Mouse (Mus musculus): Measurements from ENCODE around the gene Syce1l. TPM values are rescaled to one million over a fixed set of nuclear protein-coding genes. Genes with fewer than 3 reads are reported as not detected.

The Syce1l gene
- not detected in 2 replicates for polyA plus RNA-seq (2015; fragmentation: Nextera tagmentation; extraction: Ambion mirVana)

DNA sequence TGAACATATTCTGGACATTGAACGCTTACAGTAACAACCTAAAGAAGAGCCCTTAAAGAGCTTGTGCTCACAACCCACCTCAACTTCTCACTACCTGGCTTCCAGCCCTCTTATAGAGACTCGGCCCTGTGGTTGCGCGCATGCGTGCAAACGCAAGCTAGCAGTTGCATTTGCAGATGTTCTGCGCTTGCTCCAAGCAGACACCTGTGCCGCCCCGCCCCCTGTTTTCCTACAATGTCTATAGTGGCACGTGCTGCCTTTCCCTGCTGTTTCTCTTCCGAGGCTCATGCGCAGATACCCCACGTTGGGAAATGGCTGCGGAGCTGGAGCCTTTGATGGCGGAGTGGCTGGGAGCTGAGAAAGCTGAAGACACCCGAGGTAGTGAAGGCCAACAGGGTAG is at the start of gene Syce1l:
Gene Syce1l (plus strand): TSS at position 288 of the 400 bp plus-strand sequence.
- Histone ChIP-seq H3K4me1 (replicated peaks) (no peaks in the 10 kb centered on the region), H3K27ac (no peak within 1 kb of the TSS), H3K4me3 (no peak within 1 kb of the TSS), H3K27me3 (no peaks in the 10 kb centered on the region), H3K9ac (no peak within 1 kb of the TSS), H3K36me3 (peaks cover 60% of the 10 kb centered on the region), H3K4me2 (no peak within 1 kb of the TSS), H3K9me3 (no peaks in the 10 kb centered on the region)
- ATAC-seq (ENCODE audit: low FRiP score), result no peak
- 94% methylated on average over 16 of the region's 16 CpGs for WGBS

DNA sequence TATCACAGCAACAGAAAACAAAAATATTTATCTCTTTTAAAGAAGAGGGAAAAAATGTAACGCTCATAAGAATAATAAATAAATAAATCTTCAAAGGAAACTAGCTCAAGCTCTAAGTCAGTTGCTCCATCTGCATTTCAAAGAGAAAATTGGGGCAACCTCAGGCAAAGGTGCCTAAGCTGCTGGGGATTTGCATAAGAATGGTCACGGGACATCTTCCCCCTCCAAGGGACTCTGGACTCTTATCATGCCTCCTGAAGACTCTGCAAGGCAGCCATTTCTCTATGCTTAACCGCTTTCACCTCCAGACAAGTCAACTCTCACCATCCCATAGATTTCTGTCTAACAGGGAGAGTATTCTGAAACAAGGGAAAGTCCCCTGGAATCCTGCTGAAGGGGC is 44.6 kb upstream of the Syce1l start:
- no peak for ATAC-seq (ENCODE audit: low FRiP score)
- Histone ChIP-seq H3K4me1 (replicated peaks) (no peaks in the 10 kb centered on the region), H3K27ac (no peak overlapping the region), H3K4me2 (no peak overlapping the region), H3K4me3 (no peak overlapping the region), H3K9me3 (no peaks in the 10 kb centered on the region), H3K36me3 (no peaks in the 10 kb centered on the region), H3K9ac (no peak overlapping the region), H3K27me3 (no peaks in the 10 kb centered on the region)
- WGBS, result 50% methylated on average over 3 of the region's 3 CpGs

DNA sequence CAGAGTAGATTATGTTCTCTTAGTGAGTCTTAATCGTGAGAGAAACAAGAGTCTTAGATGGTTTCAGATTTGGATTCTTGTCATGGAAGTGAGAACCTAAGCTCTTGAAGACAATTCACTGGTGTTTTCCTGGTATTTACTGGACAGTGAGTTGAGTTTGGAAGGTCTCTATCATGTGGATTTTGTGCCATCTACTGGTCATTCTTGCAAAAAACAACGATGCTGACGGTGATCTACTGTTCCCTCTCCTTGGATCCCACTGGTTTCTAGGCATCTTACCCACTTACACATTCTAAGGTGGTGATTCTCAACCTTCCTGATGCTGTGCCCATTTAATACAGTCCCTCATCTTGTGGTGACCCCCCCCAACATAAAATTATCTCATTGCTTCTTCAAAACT is 10.4 kb upstream of the Syce1l start:
- Histone ChIP-seq H3K27ac (no peak overlapping the region), H3K4me2 (no peak overlapping the region), H3K4me1 (replicated peaks) (peaks cover 23% of the 10 kb centered on the region), H3K9ac (no peak overlapping the region), H3K36me3 (peaks cover under 1% of the 10 kb centered on the region), H3K9me3 (no peaks in the 10 kb centered on the region), H3K4me3 (no peak overlapping the region), H3K27me3 (no peaks in the 10 kb centered on the region)
- 9% methylated on average over 3 of the region's 3 CpGs for WGBS
- no peak for ATAC-seq (ENCODE audit: low FRiP score)

DNA sequence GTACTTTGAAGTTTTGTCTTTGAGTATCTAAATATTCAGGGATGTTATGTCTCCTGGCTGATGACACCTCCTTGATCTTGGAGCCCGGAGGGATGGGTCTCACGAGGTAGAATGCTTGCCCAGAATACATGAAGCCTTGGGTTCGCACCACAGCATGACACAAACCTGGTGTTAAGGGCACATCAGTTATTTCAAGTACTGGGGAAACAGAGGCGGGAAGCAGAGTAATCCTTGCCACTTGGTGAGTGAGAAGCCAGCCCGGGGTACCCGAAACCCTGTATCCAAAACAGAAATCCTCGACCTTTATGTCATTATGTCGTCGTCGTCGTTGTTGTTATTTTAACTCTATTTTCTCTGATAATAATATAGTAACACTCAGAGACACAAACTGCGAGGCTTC is 8.9 kb upstream of the Syce1l start:
- peak overlapping the region; percentile 95 for H3K27ac ChIP-seq
- peak overlapping the region; percentile 71 for H3K4me2 ChIP-seq
- peaks cover 26% of the 10 kb centered on the region for H3K4me1 ChIP-seq (replicated peaks)
- H3K27me3 ChIP-seq, result no peaks in the 10 kb centered on the region
- H3K36me3 ChIP-seq, result peaks cover 16% of the 10 kb centered on the region
- no peak for ATAC-seq (ENCODE audit: low FRiP score)
- 23% methylated on average over 12 of the region's 12 CpGs for WGBS
- peak overlapping the region; percentile 72 for H3K4me3 ChIP-seq
- H3K9me3 ChIP-seq, result no peaks in the 10 kb centered on the region
- peak overlapping the region; percentile 85 for H3K9ac ChIP-seq

DNA sequence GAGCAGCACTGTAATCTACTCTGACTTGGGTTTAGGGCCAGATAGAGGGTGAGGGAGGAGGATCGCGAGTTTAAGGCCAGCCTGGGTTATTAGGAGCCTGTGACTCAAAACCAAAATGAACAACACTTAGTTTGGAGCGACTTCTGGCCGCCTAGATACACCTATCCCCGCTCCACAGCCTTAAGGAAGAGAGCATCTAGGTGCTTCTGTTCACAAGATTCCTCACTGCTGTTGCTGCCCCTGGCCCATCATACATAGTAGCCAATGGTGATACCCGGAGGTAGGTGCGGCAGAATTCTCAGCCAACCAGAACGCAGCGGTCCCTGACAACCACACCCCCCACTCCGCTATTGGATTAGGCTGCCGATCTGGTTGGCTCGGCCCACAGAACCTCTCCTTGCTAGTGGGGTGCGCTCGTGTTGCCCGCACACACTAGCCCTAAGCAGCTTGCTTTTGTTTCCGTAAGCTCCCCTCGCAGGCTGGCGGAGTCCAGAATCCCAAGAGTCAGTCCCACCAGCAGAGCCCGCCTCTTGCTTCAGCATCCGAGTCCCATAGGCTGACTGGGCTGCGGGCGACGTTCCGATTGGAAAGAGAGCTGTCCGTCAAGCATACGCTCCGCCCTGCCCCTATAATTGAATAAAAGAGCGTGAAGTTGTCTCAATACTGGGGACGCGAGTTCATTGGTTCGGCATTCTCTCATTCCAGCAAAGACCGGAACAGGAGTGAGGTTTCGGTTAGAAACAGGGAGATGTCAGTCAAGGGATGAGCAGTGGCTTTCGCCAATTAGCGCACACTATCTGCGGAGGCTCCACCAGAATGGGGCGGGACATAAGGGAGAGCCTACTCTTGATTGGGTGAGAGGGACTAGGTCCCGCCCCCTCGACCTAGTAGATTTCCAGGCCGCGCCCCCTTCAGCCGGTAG is 8.1 kb upstream of the Syce1l start, which contains the start of gene Mon1b:
Gene Mon1b (plus strand): TSS at position 918 of the 922 bp plus-strand sequence.
- peak within 1 kb of the TSS; percentile 72 for H3K4me3 ChIP-seq
- H3K36me3 ChIP-seq, result peaks cover 23% of the 10 kb centered on the region
- H3K9ac ChIP-seq, result peak within 1 kb of the TSS; percentile 85
- H3K27ac ChIP-seq, result peak within 1 kb of the TSS; percentile 95
- under 1% methylated on average over 42 of the region's 42 CpGs for WGBS
- no peaks in the 10 kb centered on the region for H3K9me3 ChIP-seq
- peaks cover 26% of the 10 kb centered on the region for H3K4me1 ChIP-seq (replicated peaks)
- peak; percentile 99 for ATAC-seq (ENCODE audit: low FRiP score)
- H3K4me2 ChIP-seq, result peak within 1 kb of the TSS; percentile 100
- no peaks in the 10 kb centered on the region for H3K27me3 ChIP-seq

DNA sequence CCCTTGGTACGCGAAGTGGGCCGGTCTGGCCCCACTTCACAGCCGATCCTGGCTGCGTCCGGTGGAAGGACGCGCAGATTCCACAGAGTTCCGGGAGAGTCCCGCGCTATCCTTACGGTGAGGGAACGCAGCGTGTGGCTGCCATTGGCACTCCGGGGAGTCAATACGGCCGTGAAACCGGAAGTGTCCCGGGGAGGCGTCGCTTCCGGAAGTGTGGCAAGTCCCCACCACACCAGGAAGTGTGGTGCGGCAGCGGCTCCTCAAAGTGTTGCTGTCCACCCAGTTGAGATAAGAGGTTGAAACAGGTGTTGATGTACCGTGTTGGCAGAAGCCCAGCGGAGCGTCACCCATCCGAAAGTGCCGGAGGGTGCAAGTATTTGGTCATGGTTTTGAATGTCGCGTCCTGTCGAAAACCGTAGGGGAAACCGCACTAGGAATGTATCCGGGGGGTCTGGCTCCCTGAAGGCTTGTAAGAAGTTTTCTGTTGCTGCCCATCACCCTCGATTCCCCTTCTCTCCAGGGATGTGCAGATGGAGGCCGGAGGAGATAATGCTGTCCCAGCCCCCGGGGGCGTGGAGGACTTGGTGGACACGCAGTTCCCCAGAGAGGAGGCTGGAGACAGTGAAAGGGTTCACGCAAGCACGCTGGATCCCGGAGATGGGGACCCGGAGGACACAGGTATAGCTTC is 7.3 kb upstream of the Syce1l start:
- Histone ChIP-seq H3K27me3 (no peaks in the 10 kb centered on the region), H3K9me3 (no peaks in the 10 kb centered on the region), H3K4me2 (peak overlapping the region; percentile 100), H3K36me3 (peaks cover 32% of the 10 kb centered on the region), H3K9ac (peak overlapping the region; percentile 85), H3K4me3 (peak overlapping the region; percentile 72), H3K27ac (peak overlapping the region; percentile 95), H3K4me1 (replicated peaks) (peaks cover 26% of the 10 kb centered on the region)
- WGBS, result 2% methylated on average over 44 of the region's 44 CpGs
- peak; percentile 80 for ATAC-seq (ENCODE audit: low FRiP score)

DNA sequence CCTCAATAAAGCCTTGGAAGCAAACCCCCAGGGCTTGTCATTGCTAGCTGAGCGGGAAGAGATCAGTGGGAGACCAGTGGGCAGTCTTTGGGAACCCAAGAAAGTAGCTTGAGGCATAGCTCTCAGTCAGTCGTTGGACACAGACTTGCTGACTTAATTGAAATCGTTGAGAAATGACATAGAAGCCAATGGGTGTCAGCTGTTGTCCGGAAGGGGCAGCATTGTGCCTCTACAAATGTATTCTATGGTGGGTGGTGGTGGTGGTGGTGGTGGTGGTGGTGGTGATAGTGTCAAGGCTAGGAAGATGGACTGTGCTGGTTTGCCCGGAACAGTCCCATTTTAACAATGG is 6.8 kb upstream of the Syce1l start:
- ATAC-seq (ENCODE audit: low FRiP score), result no peak
- Histone ChIP-seq H3K27me3 (no peaks in the 10 kb centered on the region), H3K27ac (peak overlapping the region; percentile 95; the same call in 1 of the 2 replicates), H3K36me3 (peaks cover 37% of the 10 kb centered on the region), H3K4me1 (replicated peaks) (peaks cover 26% of the 10 kb centered on the region), H3K4me3 (peak overlapping the region; percentile 72), H3K9ac (peak overlapping the region; percentile 85), H3K4me2 (peak overlapping the region; percentile 100), H3K9me3 (no peaks in the 10 kb centered on the region)
- WGBS, result 37% methylated on average over 5 of the region's 5 CpGs

DNA sequence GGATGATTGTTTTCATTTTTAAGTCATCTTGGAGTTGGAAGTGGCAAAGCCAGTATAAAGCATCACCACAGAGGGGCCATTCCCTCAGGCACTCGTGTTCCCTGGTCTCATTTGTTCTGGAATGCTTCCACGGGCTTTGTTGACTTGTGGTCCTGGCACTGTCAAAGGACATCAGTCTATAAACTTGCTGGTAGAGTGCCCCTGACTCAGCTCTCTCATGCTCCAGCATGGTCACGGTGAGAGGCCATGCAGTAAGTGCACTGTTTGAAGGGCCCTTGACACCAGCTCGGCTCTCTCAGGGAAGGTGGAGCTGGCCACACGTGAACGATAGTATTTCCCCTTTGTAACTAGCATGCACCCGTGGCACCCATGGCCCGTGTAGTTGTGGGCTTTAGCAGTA is 2.7 kb upstream of the Syce1l start:
- ATAC-seq (ENCODE audit: low FRiP score), result no peak
- Histone ChIP-seq H3K36me3 (peaks cover 63% of the 10 kb centered on the region), H3K4me2 (no peak overlapping the region), H3K9ac (no peak overlapping the region), H3K4me1 (replicated peaks) (peaks cover 20% of the 10 kb centered on the region), H3K27me3 (no peaks in the 10 kb centered on the region), H3K9me3 (no peaks in the 10 kb centered on the region), H3K4me3 (no peak overlapping the region), H3K27ac (no peak overlapping the region)
- WGBS, result 93% methylated on average over 8 of the region's 8 CpGs

DNA sequence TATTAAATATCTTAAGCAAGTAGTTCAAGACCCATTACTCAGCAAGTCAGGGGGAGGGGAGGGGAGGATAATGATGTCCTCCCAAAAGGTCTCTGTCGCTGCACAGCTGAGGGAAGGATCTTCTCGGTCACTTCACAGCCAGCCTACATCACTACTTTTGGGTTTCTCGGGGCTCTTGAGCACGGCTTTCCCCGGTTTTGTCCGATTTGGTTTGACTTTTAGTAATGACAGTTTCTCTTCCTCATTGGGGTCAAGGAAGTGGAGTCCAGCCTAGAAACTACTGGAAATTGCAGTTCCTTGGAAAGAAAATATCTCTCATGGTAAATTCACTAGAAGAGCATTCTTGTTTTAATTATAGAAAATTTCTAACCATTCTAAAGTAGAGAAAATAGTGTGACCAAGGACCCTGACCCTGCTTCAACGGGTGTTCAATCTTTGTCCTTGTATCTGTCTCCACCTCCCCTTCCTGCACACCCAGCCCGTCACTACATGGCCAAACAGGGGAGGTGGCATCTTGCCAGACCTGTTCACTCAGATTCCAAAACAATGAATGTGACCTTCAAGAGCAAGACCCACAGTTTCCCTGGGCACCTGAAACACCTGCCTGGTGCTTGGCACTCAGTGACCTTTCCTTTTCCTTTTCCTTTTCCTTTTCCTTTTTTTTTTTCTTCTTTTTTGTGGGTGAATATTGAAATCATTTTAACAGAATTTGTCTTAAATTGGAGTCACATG is 632 bp downstream of the Syce1l start:
- H3K27ac ChIP-seq, result no peak overlapping the region
- H3K36me3 ChIP-seq, result peaks cover 53% of the 10 kb centered on the region
- H3K4me2 ChIP-seq, result no peak overlapping the region
- H3K9me3 ChIP-seq, result no peaks in the 10 kb centered on the region
- no peaks in the 10 kb centered on the region for H3K4me1 ChIP-seq (replicated peaks)
- H3K4me3 ChIP-seq, result no peak overlapping the region
- no peak for ATAC-seq (ENCODE audit: low FRiP score)
- 91% methylated on average over 8 of the region's 8 CpGs for WGBS
- H3K9ac ChIP-seq, result no peak overlapping the region
- no peaks in the 10 kb centered on the region for H3K27me3 ChIP-seq

DNA sequence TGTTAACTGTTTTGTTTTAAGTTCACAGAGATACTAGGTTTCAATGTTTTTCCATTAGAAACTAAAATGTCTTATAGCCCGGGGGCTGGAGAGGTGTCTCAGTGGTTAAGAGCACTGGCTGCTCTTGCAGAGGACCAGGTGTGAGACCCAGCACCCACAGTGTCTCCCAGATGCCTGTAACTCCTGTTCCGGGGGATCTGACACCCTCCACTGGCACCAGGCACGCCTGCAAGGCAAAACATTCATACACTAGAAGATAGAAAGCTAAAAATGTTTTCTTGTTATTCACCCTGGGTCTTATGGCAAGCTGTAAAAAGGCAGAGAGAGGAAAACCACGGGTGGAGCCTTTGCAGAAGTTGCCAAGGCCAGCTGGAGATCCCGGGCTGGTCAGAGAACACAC is 2.2 kb downstream of the Syce1l start:
- Histone ChIP-seq H3K27ac (no peak overlapping the region), H3K9ac (no peak overlapping the region), H3K4me2 (no peak overlapping the region), H3K4me1 (replicated peaks) (no peaks in the 10 kb centered on the region), H3K9me3 (no peaks in the 10 kb centered on the region), H3K36me3 (peaks cover 37% of the 10 kb centered on the region), H3K4me3 (no peak overlapping the region), H3K27me3 (no peaks in the 10 kb centered on the region)
- ATAC-seq (ENCODE audit: low FRiP score), result no peak
- 86% methylated on average over 5 of the region's 5 CpGs for WGBS

DNA sequence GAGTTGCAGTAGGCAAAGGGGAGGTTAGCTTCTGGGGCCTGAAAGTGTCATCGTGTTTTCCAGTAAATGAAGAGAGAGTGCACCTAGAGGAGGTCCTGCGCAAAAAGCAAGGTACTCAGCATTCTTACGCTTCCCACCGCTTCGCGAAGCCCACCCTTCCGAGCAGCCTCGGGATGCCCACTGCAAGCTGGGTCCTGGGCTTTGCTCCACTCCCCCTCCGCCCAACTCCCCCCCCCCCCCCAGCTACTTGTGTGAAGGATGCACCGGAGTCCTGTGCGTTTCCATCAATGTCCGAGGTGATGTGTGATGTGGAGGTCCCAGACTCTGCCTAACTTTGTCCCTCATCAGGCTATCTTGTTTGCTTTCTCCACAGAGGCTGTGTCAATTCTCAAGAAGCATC is 9.4 kb downstream of the Syce1l start:
- H3K4me1 ChIP-seq (replicated peaks), result no peaks in the 10 kb centered on the region
- WGBS, result 94% methylated on average over 11 of the region's 12 CpGs
- no peak for ATAC-seq (ENCODE audit: low FRiP score)
- no peak overlapping the region for H3K9ac ChIP-seq
- no peak overlapping the region for H3K27ac ChIP-seq
- no peak overlapping the region for H3K4me3 ChIP-seq
- no peaks in the 10 kb centered on the region for H3K27me3 ChIP-seq
- no peaks in the 10 kb centered on the region for H3K36me3 ChIP-seq
- no peaks in the 10 kb centered on the region for H3K9me3 ChIP-seq
- H3K4me2 ChIP-seq, result no peak overlapping the region

DNA sequence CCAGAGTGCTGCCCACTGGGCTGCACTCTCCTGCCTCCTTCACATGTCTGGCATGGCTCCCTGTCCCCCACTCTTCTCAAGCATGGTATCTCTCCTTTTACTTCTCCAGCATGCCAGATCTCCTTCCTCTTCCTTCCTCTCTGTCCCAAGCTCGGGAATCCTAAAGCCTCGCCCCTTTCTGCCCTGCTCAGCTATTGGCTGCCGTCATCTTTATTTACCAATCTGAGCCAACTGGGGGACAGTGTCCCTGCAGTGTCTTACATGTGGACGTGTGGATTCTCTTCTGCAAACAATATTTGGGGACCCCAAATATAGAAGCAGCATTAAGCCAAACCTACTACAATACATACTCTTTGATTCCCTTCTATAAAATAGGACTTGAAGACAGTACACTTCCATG is 10.1 kb downstream of the Syce1l start:
- Histone ChIP-seq H3K27me3 (no peaks in the 10 kb centered on the region), H3K4me1 (replicated peaks) (no peaks in the 10 kb centered on the region), H3K9ac (no peak overlapping the region), H3K9me3 (no peaks in the 10 kb centered on the region), H3K4me2 (no peak overlapping the region), H3K4me3 (no peak overlapping the region), H3K36me3 (no peaks in the 10 kb centered on the region), H3K27ac (no peak overlapping the region)
- WGBS, result 66% methylated on average over 4 of the region's 4 CpGs
- ATAC-seq (ENCODE audit: low FRiP score), result no peak

All from hindbrain, embryonic 13.5 days (tissue).